Mouse (Mus musculus) liver, adult (tissue): ENCODE measurements around the gene Gm14214.

Experiments used
- GATA4 ChIP-seq: IDR thresholded peaks from 2 replicates; pipeline ENCODE4 v1.6.1; 2014; ENCODE audit warnings: mild to moderate bottlenecking, low read length; ENCODE audit not compliant: insufficient replicate concordance

Gene Gm14214

DNA sequence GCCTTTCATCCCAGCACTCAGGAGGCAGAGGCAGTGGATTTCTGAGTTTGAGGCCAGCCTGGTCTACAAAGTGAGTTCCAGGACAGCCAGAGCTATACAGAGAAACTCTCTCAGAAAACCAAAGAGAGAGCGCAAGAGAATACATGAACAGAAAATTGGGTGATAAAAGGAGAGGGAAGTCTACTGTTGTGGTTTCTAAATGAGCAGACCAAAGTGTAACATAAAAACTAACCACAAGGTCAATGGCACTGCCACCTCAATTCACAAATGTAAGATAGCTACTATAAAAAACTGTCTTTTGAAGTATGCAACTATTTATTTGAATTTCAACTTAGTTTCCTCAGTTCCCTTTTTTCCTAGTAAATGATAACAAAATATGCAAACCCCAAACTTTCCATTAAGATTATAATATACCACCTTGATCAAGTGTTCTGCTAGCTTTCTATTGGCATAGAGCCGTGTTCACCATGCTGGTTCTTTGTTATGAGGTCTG lies 15.7 kb downstream of the Gm14214 start:
- TF ChIP-seq GATA4: no peak

DNA sequence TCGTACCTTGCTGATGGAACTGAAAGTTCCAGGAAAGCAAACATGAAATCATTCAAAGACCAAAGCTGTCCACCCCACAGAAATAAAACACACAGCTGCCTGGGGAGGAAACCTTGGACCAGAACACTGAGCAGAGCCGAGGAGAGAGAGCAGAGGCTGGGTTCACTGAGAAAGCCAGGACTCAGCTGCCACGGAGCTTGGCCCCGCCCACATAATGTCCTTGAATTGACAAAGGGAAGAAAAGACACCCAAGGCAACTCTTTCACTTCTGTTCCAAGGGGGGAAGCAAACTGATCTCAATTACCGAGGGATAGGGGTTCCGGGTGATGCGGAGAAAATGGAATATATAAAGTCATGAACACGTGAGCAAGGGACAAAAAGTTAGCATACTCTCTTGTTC lies 17.9 kb downstream of the Gm14214 start:
- TF ChIP-seq GATA4: no peak

DNA sequence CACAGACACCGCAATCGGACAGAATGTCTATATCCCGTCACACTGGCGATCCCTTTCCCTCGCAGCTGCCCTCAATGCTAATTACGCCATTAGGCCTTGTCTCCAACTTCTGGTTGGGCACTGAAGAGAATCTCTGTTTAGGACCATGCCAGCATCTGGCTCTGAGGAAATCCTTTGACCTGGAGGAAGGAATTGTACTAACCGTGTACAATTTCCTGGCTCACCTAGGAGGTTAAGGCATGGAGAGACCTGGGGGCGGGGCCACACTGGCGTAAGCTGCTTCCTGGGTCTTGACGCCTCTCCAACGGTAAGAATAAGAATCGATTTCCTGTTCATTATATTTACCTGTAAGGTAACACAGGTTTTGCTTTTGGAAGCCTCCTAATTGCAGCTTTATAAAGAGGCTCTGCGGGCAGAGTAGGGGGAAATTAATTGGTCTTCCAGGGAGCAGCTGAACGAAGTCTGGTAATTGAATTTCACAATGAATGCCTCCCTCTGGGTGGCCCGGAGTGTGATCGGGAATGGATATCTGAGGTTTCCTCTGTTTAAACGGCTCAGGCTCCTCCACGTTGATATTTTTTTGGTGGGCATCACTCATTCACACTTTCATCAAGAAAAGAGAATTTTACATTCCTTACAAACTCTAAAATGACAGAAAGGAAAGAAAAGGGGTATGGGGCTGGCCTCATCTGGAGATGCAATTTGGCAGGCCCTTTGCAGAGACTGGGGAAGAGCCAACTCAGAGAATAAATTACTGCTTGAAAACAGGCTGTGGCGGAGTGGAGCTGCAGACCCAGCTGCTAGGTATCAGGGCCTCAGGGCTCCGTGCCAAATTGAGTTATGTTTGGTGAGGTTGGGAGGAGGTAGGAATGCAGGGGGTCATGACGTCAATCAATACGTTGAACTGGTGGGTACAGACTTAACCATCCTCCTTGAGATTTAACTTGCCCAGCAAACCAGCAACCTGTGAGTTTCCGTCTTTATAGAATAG lies 20.5 kb downstream of the Gm14214 start:
- TF ChIP-seq GATA4: no peak

DNA sequence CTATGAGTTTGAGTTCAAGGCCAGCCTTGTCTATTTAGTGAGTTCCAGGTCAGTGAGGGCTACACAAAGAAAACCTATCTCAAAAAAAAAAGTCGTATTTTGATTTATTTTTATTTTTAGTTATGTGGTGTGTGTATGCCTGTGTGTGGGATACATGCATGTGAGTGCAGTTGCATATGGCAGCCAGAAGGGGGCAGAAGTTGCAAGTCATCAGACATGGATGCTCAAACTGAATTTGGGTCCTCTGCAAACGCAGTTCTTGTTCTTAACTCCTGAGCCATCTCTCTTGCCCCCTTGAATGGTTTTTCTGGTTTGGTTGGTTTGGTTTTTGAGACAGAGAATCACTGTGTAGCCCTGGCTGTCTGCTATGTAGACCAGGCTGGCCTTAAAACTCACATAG lies 21.4 kb downstream of the Gm14214 start:
- TF ChIP-seq GATA4: no peak

DNA sequence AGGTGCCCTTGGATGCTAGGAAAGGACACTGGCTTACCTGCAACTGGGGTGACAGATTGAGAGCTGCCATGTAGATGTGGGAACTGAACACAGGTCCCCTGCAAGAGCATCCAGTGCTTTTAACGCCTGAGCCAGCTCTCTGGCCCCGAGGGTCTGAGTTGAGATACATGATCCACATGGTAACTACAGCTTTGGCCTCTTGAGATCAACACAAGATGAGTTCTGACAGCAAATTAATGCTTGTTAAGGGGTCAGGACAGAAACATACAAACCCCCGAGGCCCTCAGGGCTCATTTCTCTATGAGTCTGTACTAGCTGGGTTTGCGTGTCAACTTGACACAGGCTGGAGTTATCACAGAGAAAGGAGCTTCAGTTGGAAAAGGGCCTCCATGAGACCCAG lies 25.9 kb downstream of the Gm14214 start:
- no peak for TF ChIP-seq GATA4

DNA sequence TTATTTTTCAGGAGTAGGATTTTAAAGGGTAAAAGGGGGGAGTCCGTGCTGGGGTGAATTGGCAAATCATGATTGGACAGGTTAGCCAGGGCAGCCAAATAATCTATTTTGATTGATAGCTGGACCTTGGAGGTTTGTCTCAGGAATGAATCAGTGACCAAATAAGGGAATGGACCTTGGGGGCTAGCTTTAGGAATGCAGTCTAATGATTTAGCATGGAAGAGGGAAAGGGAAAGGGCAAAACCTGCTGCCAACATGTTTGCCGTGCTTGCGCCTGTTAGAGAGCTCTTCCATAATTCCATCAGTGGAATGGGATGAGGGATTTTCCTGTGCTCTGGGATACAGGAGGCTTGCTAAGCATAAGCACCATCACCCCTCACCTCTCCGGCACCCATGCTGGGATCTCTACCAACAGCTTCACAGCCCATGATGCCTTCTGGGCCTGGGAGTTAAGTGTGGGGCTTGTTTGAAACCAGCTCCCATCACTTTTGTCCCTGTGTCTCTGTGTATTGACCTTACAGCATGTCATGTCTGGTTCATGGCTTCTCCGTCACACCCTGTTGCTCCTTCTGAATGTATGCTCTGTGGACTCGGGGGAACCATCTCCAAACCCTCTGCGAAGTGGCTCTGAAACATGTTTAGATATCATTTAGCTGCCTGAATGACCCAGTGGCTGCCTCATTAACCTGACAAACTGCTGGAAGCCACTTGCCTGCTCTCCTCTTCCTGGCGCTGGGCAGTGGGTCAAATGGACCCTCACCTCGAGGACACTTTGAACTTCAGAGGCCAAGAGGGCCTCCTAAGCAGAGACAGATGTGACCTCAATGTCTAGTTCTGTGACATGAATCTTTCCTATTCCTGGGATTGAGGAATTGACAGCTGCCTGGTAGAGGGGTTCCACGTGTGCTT lies 26.7 kb downstream of the Gm14214 start:
- no peak for TF ChIP-seq GATA4

DNA sequence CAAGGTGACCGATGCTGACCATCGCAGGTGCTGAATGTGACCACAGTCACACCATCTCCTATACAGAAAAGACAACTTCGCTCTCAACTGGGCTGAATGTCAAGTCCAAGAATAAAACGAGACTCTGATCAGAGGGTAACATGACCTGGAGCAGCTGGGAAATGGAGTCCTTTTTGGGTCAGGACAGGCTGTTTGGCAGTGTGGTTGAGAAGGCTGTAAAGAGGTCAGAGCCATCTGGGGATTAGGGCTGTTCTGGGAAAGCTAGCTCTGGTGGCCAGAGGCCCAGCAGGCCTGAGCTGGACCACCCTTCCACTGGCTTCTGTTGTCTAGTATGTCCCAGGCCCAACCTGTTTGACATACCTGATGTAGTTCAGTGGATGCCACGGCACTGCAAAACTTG lies 31.2 kb downstream of the Gm14214 start:
- TF ChIP-seq GATA4: no peak

DNA sequence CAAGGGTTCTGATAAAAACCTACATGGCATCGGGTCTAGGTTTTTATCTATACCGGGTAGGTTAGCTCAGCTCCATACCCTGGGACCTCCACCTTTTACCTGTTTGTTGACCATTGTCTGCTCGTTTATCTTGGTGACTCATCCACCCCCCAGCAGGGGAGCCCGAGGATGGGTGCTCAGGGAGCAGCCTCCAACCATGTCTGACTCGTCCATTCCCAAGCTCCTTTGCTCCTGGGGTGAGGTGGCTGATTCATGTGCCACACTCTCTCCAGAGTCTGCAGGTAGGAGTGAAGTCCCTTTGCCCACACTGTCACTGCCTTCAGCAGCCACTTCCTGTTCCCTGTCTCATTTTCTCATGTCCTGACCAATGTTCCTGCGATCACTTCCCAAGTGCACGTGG lies 33.8 kb downstream of the Gm14214 start:
- no peak for TF ChIP-seq GATA4

DNA sequence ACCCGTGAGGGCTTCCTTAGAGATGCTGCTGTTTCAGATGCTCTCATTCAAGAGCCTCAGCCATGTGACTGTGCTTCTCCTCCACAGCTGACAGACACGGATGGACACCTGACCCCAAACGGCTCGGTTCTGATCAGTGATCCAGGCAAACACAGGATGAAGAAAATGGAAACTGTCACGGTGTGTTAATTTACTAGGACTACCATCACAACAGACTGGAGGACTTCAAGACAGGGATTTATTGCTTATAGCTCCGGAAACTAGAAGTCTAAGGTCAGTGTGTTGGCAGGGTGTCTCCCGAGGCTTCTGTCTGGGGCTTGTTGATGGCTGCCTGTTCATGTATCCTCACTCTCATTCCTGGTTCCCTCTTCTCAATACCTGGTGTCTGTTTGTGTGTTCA lies 34.4 kb downstream of the Gm14214 start:
- no peak for TF ChIP-seq GATA4

DNA sequence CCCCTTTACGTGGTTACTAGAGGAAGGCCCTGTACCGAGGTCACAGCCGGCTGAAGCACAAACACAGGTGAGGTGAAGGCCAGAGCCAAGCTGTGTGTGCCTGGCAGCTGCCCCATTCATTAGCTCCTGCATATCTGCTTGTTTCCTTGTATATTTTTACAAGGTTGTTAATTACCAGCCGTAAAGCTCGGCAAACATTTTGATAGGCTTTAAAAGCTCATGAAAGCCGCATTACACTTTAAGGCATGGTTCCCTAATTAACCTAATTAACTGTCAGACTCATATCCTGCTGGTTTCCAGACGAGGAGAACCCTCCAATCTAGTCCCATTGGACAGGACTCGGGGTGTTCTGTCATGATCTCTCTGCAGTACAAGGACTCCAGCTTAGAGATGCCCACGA lies 34.9 kb downstream of the Gm14214 start:
- no peak for TF ChIP-seq GATA4

DNA sequence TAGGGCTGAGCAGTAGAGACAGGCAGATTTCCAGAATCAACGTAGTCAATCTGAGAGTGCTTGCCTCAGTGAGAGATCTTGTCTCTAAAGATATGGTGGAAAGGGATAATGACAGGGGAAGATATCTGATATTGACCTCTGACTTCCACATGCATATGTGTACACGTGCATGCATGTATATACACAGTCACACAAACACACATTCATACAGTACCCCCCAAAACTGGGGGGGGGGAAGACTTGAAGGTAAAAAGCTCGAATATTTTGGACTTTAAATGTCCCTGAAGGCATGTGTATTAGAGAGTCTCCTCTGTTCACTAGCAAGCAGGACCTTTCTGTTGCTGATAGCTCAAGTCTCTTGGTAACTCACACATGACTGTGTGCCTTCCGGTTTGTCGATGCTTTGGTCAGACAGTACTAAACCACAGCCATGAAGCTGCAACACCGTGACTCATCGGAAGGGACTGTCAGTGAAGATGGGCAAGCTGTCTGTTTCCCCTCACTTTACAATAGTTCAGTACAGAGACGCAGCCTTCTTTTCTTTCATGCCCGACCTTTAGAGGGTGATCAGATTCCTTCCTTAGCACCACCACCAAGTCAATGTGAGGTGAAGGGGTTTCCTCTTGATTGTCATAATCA lies 37.2 kb downstream of the Gm14214 start:
- no peak for TF ChIP-seq GATA4

DNA sequence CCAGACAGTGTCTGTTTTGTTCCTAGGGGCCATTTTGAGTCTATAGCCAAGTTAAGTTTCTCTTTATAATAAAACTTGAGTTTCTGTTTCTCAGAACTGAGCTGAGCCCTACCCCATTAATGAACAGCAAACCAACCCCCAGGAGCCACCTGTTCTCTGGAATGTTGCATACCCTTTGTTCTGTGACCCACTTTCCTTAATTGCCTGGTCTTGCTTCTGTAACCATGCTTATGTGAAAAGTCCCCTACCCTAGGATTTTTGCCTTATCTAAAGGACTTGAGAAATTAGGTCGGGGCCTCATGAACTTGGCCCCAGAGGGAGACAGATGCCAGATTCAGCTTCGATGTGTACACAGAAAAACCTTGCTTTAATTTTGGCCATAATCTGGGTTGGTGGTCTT lies 37.9 kb downstream of the Gm14214 start:
- TF ChIP-seq GATA4: no peak

DNA sequence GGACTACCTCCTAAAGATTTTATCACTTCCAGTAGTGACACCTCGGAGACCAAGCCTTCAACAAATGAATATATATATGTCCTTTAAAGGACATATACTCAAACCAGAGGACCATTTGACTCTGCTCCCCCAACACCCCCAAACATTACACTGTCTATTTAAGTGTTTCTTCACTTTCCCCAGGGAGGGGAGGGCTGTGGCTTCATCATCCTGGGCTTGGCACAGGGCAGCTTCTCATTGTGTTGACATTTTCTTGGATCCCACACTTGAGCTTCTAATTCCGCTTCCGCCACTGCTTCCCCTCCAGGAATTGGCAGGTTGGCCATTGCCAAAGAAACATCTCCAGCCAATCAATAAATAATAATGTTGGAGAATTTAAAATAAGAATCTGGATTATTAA lies 39.0 kb downstream of the Gm14214 start:
- TF ChIP-seq GATA4: no peak

DNA sequence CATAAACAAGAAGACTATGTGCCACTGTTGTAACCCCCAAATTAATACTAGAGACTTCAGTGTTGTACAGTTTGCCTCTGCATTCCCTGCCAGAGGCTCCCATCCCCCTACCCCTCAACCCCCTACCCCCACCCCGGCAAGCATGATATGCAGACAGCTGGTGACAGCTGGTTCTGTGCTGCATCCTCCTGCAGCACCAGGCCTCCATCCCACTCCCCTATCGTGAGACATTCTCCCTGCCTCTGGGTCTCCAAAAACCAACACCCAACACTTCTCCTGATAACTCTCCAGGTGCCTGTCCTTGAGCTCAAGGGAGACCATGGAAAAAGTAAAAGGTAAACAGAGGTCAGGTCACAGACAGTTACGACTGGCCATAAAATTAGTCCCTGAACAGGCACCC lies 40.1 kb downstream of the Gm14214 start:
- TF ChIP-seq GATA4: no peak

DNA sequence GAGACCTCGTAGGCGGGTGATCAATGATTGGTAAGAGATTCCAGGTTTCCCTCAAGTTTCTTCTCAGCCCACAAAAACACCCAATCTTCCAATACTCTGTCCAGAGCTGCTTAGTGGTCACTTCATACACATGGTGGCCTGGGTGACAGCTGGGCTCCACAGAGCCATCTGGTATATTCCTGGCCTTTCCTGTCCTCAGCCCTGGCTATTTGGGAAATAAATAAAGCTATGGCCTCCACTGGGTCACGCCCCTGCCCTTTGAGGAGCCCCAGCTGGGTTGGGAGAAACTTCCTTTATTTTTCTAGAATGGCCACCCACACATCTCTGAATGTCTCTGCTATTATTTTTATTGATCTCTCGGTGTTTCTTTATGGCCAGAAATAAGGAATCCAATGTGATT lies 46.4 kb downstream of the Gm14214 start:
- no peak for TF ChIP-seq GATA4

DNA sequence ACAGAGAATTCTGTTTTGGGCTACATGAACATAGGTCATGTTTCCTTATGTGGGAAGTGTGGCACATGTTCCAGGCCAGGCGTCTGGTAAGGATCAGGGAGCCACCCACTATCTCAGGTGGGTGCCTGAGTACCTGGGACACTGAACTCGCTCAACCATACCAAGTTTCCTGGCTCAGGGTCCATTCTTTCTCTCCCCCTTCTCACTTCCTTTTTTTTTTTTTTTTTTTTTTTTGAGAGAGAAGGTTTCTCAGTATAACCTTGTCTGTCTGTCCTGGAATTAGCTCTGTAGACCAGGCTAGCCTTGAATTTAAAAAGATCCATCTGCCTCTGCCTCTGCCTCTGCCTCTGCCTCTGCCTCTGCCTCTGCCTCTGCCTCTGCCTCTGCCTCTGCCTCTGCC lies 49.5 kb downstream of the Gm14214 start:
- TF ChIP-seq GATA4: no peak
